Mouse (Mus musculus): Measurements from ENCODE around the gene Tmem185b.

Gene Tmem185b

GRCm38 (mm10) chr1:119525689-119526591 is at the start of gene Tmem185b:
TSS of gene Tmem185b (plus strand) at chr1:119526160.
- DNase-seq, result peak; percentile 86

GRCm38 (mm10) chr1:119476905-119477353 is 49.0 kb upstream of the Tmem185b start:
- DNase-seq, result no peak

GRCm38 (mm10) chr1:119479641-119480040 is 46.3 kb upstream of the Tmem185b start:
- DNase-seq, result no peak

GRCm38 (mm10) chr1:119480678-119481077 is 45.3 kb upstream of the Tmem185b start:
- no peak for DNase-seq

- no peak for DNase-seq
Measured at GRCm38 (mm10) chr1:119481205-119481932, 44.6 kb upstream of the Tmem185b start.

- no peak for DNase-seq
Measured at GRCm38 (mm10) chr1:119482891-119483290, 43.1 kb upstream of the Tmem185b start.

GRCm38 (mm10) chr1:119484457-119484856 is 41.5 kb upstream of the Tmem185b start:
- no peak for DNase-seq

GRCm38 (mm10) chr1:119485825-119486224 is 40.1 kb upstream of the Tmem185b start:
- DNase-seq, result no peak

GRCm38 (mm10) chr1:119487917-119488590 is 37.9 kb upstream of the Tmem185b start:
- no peak for DNase-seq

- no peak for DNase-seq
Measured at GRCm38 (mm10) chr1:119490765-119491164, 35.2 kb upstream of the Tmem185b start.

- DNase-seq, result no peak
Measured at GRCm38 (mm10) chr1:119492097-119492496, 33.9 kb upstream of the Tmem185b start.

GRCm38 (mm10) chr1:119492505-119492904 is 33.5 kb upstream of the Tmem185b start:
- DNase-seq, result no peak

GRCm38 (mm10) chr1:119494024-119494711 is 31.8 kb upstream of the Tmem185b start:
- peak; percentile 52 for DNase-seq

- peak; percentile 60 for DNase-seq
Measured at GRCm38 (mm10) chr1:119494712-119495395, 31.1 kb upstream of the Tmem185b start.

GRCm38 (mm10) chr1:119495396-119495775 is 30.6 kb upstream of the Tmem185b start:
- peak; percentile 90 for DNase-seq

GRCm38 (mm10) chr1:119497346-119498004 is 28.5 kb upstream of the Tmem185b start:
- DNase-seq, result no peak

- DNase-seq, result no peak
Measured at GRCm38 (mm10) chr1:119498536-119499231, 27.3 kb upstream of the Tmem185b start.

- no peak for DNase-seq
Measured at GRCm38 (mm10) chr1:119499456-119499855, 26.5 kb upstream of the Tmem185b start.

GRCm38 (mm10) chr1:119501881-119502280 is 24.1 kb upstream of the Tmem185b start:
- no peak for DNase-seq

GRCm38 (mm10) chr1:119502729-119503128 is 23.2 kb upstream of the Tmem185b start:
- DNase-seq, result no peak

GRCm38 (mm10) chr1:119503181-119503580 is 22.8 kb upstream of the Tmem185b start:
- no peak for DNase-seq

Data from cerebellum, adult 9-10 months (tissue).